Mouse (Mus musculus) MEL (cell line): ENCODE data around the gene Hk3.

Experiments used
- CTCF ChIP-seq, 3 experiments: IDR thresholded peaks in 2 of 3; conservative IDR thresholded peaks in 1 of 3; 2 replicates each; pipeline ENCODE4 v1.5.1; 2011 to 2012; ENCODE audit warnings: low read length in 3 of 3, low read depth in 2 of 3, mild to moderate bottlenecking in 2 of 3, improper control_type of control experiment in 1 of 3, inconsistent platforms in 1 of 3, mixed read lengths in 1 of 3, moderate library complexity in 1 of 3; ENCODE audit not compliant: control insufficient read depth in 1 of 3, insufficient read depth in 1 of 3, poor library complexity in 1 of 3, severe bottlenecking in 1 of 3
- SIN3A ChIP-seq: IDR thresholded peaks from 2 replicates; pipeline ENCODE4 v1.6.1; 2012; ENCODE audit warnings: low read length, improper control_type of control experiment, inconsistent platforms

GRCm38 (mm10) chr13:55040016-55040415 lies 18.8 kb upstream of the Hk3 start:
- TF ChIP-seq SIN3A = no peak
- no peak for TF ChIP-seq CTCF (IDR thresholded peaks at IDR 0.05 in 2 of 3, conservative IDR thresholded peaks at IDR 0.05 in 1 of 3; ENCODE audit: control insufficient read depth in 1 of 3, insufficient read depth in 1 of 3, low read depth in 2 of 3, low read length in 3 of 3, poor library complexity in 1 of 3, severe bottlenecking in 1 of 3)
